17 mouse cellular contexts compared by ENCODE assay signal in the genomic region with DNA sequence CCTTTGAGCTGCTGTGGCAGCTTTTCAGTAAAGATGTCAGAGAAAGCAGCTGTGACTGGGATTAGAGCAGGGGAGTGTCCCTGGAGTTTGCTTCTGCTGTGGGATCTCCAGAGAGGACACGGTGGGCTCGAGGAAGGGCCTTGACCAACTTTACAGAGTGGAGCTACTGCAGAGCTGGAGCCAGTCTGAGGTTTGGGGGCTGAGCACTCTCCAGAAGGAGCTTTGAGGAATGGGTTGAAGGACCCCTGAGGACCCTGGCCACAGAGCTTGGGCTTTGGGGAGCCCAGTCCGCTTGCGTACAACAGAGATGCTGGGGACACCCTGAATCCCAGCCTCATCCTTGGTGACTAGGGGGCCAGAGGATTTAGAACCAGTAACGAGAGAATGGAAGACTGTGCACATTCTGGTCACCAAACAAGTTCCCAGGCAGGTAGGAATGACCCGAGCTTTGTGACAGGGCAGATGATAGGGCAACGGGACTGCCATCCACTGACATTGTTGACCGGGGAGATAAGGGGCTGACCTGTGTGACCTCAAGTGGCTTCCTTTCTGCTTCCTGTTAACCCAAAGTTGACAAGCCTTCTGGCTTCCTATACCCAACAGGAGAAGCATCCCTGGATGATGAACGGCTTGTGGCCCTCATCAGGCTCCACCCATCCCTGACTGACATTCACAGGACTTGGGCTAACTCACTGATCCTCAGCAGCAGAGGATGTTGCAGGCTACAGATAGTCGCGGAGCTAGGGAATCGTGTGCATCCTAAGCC. TPM values are rescaled to one million over a fixed set of nuclear protein-coding genes. Genes with fewer than 3 reads are reported as not detected.
DNase-seq lines count a peak whose midpoint lies in the region; ATAC-seq and TF ChIP-seq lines count a peak whose summit lies in the region.
"Had no signal": no experiment of that assay in that cellular context is flagged by ENCODE, and none has a peak within 500 bp of the region (broad histone marks: within the 10 kb centered on the region; RNA-seq: fewer than 3 reads in every experiment).

No protein-coding gene starts in this region.

- WGBS in kidney, embryonic 16.5 days: 67% methylated on average over 12 of the region's 12 CpGs
- WGBS in lung, postnatal 0 days: 44% methylated on average over 12 of the region's 12 CpGs
- WGBS in liver, postnatal 0 days (ENCODE audit: insufficient replicate concordance): 38% methylated on average over 12 of the region's 12 CpGs

- H3K4me3 ChIP-seq in kidney, embryonic 16.5 days (ENCODE audit: low read length): no peak overlapping the region
- peak overlapping the region; percentile 9 for H3K4me3 ChIP-seq in brown adipose tissue, adult 24 weeks (ENCODE audit: insufficient read depth, low read depth, low read length)
- H3K4me3 ChIP-seq in lung, postnatal 0 days (ENCODE audit: low read depth, low read length): no peak overlapping the region
- no peak overlapping the region for H3K4me3 ChIP-seq in liver, postnatal 0 days (ENCODE audit: low read depth, low read length)
- H3K4me3 ChIP-seq: erythroblast, embryonic 14.5 days had no signal

- peaks cover 31% of the 10 kb centered on the region for H3K4me1 ChIP-seq in kidney, embryonic 16.5 days (ENCODE audit: insufficient read depth, low read length)
- peaks cover 28% of the 10 kb centered on the region for H3K4me1 ChIP-seq in brown adipose tissue, adult 24 weeks (ENCODE audit: control insufficient read depth, insufficient read depth, insufficient read length, low read length)
- peaks cover 28% of the 10 kb centered on the region; the same call in 1 of the 2 replicates for H3K4me1 ChIP-seq in lung, postnatal 0 days (ENCODE audit: insufficient read depth, low read depth, low read length)
- H3K4me1 ChIP-seq in liver, postnatal 0 days (ENCODE audit: insufficient read depth): peaks cover 2% of the 10 kb centered on the region

- peak; percentile 16; the same call in 1 of the 2 replicates for ATAC-seq in kidney, embryonic 16.5 days (ENCODE audit: low FRiP score, low TSS enrichment)
- ATAC-seq in lung, postnatal 0 days: peak; percentile 0
- ATAC-seq in liver, postnatal 0 days: no peak

- H3K36me3 ChIP-seq in kidney, embryonic 16.5 days (ENCODE audit: insufficient read depth, low read length): no peaks in the 10 kb centered on the region
- no peaks in the 10 kb centered on the region for H3K36me3 ChIP-seq in lung, postnatal 0 days (ENCODE audit: insufficient read depth, low read length)
- no peaks in the 10 kb centered on the region for H3K36me3 ChIP-seq in liver, postnatal 0 days (replicated peaks; ENCODE audit: insufficient read depth, low read length)

- no peak overlapping the region for H3K9ac ChIP-seq in kidney, embryonic 16.5 days (replicated peaks; ENCODE audit: low read length)
- H3K9ac ChIP-seq in lung, postnatal 0 days (replicated peaks; ENCODE audit: low read depth): no peak overlapping the region
- H3K9ac ChIP-seq in liver, postnatal 0 days (replicated peaks): no peak overlapping the region

- no peak overlapping the region for H3K27ac ChIP-seq in kidney, embryonic 16.5 days (ENCODE audit: low read length)
- peak overlapping the region; percentile 92 for H3K27ac ChIP-seq in brown adipose tissue, adult 24 weeks (replicated peaks; ENCODE audit: low read depth, low read length)
- peak overlapping the region; percentile 97 for H3K27ac ChIP-seq in lung, postnatal 0 days (ENCODE audit: low read length)
- no peak overlapping the region for H3K27ac ChIP-seq in liver, postnatal 0 days (ENCODE audit: low read depth)

- no peak overlapping the region for H3K4me2 ChIP-seq in kidney, embryonic 16.5 days (replicated peaks; ENCODE audit: low read depth, low read length)
- no peak overlapping the region for H3K4me2 ChIP-seq in lung, postnatal 0 days (replicated peaks; ENCODE audit: low read depth, low read length)
- H3K4me2 ChIP-seq in liver, postnatal 0 days (ENCODE audit: low read depth, low read length): no peak overlapping the region

- H3K9me3 ChIP-seq in kidney, embryonic 16.5 days (ENCODE audit: low read length): no peaks in the 10 kb centered on the region
- H3K9me3 ChIP-seq in lung, postnatal 0 days (ENCODE audit: low read length): no peaks in the 10 kb centered on the region
- H3K9me3 ChIP-seq in liver, postnatal 0 days (ENCODE audit: low read length): no peaks in the 10 kb centered on the region

- peak; percentile 40 for DNase-seq in adrenal gland, postnatal 14 days
- no peak for DNase-seq in adrenal gland, adult 18-20 months (ENCODE audit: low spot score in 2 of 2)
- DNase-seq in kidney, postnatal 14 days: no peak
- no peak for DNase-seq in lung, postnatal 0 days (ENCODE audit: low spot score)
- DNase-seq in liver: no peak
- no peak for DNase-seq in liver, postnatal 0 days
- DNase-seq: cerebellum, adult 11-12 months had no signal

- no peak for TF ChIP-seq CTCF in lung, postnatal 0 days (IDR thresholded peaks at IDR 0.05)
- no peak for TF ChIP-seq CTCF in liver, postnatal 0 days (IDR thresholded peaks at IDR 0.05; ENCODE audit: low read depth)

- no peak for TF ChIP-seq EP300 in lung, postnatal 0 days (IDR thresholded peaks at IDR 0.05)
- TF ChIP-seq EP300 in liver, postnatal 0 days (IDR thresholded peaks at IDR 0.05; ENCODE audit: low read depth): no peak

- H3K27me3 ChIP-seq in kidney, embryonic 16.5 days (ENCODE audit: insufficient read depth, low read length): no peaks in the 10 kb centered on the region
- H3K27me3 ChIP-seq in lung, postnatal 0 days (replicated peaks; ENCODE audit: insufficient read depth, low read length): no peaks in the 10 kb centered on the region
- H3K27me3 ChIP-seq in liver, postnatal 0 days (ENCODE audit: insufficient read depth, low read length): no peaks in the 10 kb centered on the region

RNA-seq across cellular contexts. Expression of a gene that starts 0.6 kb away (rescaled TPM):
- 4.4 and 6.2 TPM in 2 replicates for total RNA-seq in adrenal gland, postnatal 14 days (2021)
- 1 to 10 TPM; 2.4 to 6.4 TPM for total RNA-seq in adrenal gland, adult 18-20 months (2021)
- polyA plus RNA-seq in kidney, embryonic 16.5 days (2015; fragmentation: Nextera tagmentation; extraction: Ambion mirVana): 1.1 and 1.3 TPM in 2 replicates
- polyA plus RNA-seq in brown adipose tissue, adult 24 weeks (2012; ENCODE audit: insufficient read depth, insufficient read length, missing spikeins): 4.7 and 5.0 TPM in 2 replicates
- 11.8 and 19.3 TPM in 2 replicates for polyA plus RNA-seq in lung, postnatal 0 days (2015; fragmentation: Nextera tagmentation; extraction: Ambion mirVana)
- 0.40 and 0.50 TPM in 2 replicates for polyA plus RNA-seq in liver, postnatal 0 days (2015; fragmentation: Nextera tagmentation; extraction: Ambion mirVana)
- total RNA-seq: hematopoietic stem cell, adult 5-6 weeks; neutrophil, adult 5-6 weeks had no signal
- polyA plus RNA-seq: erythroblast, embryonic 14.5 days had no signal

RNA-seq across cellular contexts. Expression of a gene that starts 3.4 kb away (rescaled TPM):
- total RNA-seq in adrenal gland, postnatal 14 days (2021): 4.2 and 6.2 TPM in 2 replicates
- total RNA-seq in adrenal gland, adult 18-20 months (2021): 1 to 10 TPM; 1.6 to 2.3 TPM
- 0.17 and 0.20 TPM in 2 replicates for polyA plus RNA-seq in kidney, embryonic 16.5 days (2015; fragmentation: Nextera tagmentation; extraction: Ambion mirVana)
- 1.9 and 2.8 TPM in 2 replicates for polyA plus RNA-seq in brown adipose tissue, adult 24 weeks (2012; ENCODE audit: insufficient read depth, insufficient read length, missing spikeins)
- polyA plus RNA-seq in lung, postnatal 0 days (2015; fragmentation: Nextera tagmentation; extraction: Ambion mirVana): 5.7 and 8.1 TPM in 2 replicates
- 0.07 and 0.13 TPM in 2 replicates for polyA plus RNA-seq in liver, postnatal 0 days (2015; fragmentation: Nextera tagmentation; extraction: Ambion mirVana)
- total RNA-seq: hematopoietic stem cell, adult 5-6 weeks; midbrain, postnatal 0 days; neutrophil, adult 5-6 weeks had no signal
- polyA plus RNA-seq: erythroblast, embryonic 14.5 days had no signal

RNA-seq across cellular contexts. Expression of a gene that starts 16.4 kb away (rescaled TPM):
- not detected in 2 replicates for total RNA-seq in adrenal gland, postnatal 14 days (2021)
- total RNA-seq in adrenal gland, adult 18-20 months (2021): not detected
- not detected in 2 replicates for polyA plus RNA-seq in kidney, embryonic 16.5 days (2015; fragmentation: Nextera tagmentation; extraction: Ambion mirVana)
- polyA plus RNA-seq in brown adipose tissue, adult 24 weeks (2012; ENCODE audit: insufficient read depth, insufficient read length, missing spikeins): not detected in 2 replicates
- 0.17 TPM in 1 of 2 replicates, not detected in the other for polyA plus RNA-seq in lung, postnatal 0 days (2015; fragmentation: Nextera tagmentation; extraction: Ambion mirVana)
- not detected in 2 replicates for polyA plus RNA-seq in liver, postnatal 0 days (2015; fragmentation: Nextera tagmentation; extraction: Ambion mirVana)
- total RNA-seq: adrenal gland, postnatal 4 days; hematopoietic stem cell, adult 5-6 weeks; layer of hippocampus, adult 18-20 months; left cerebral cortex, postnatal 36 days; midbrain, postnatal 0 days; neutrophil, adult 5-6 weeks had no signal
- polyA plus RNA-seq: cortical plate, adult 2 months; erythroblast, embryonic 14.5 days; midbrain, postnatal 0 days had no signal

RNA-seq across cellular contexts. Expression of a gene that starts 25.8 kb away (rescaled TPM):
- total RNA-seq in adrenal gland, postnatal 14 days (2021): not detected in 2 replicates
- not detected for total RNA-seq in adrenal gland, adult 18-20 months (2021)
- not detected in 2 replicates for polyA plus RNA-seq in kidney, embryonic 16.5 days (2015; fragmentation: Nextera tagmentation; extraction: Ambion mirVana)
- not detected in 2 replicates for polyA plus RNA-seq in brown adipose tissue, adult 24 weeks (2012; ENCODE audit: insufficient read depth, insufficient read length, missing spikeins)
- not detected in 2 replicates for polyA plus RNA-seq in lung, postnatal 0 days (2015; fragmentation: Nextera tagmentation; extraction: Ambion mirVana)
- not detected in 2 replicates for polyA plus RNA-seq in liver, postnatal 0 days (2015; fragmentation: Nextera tagmentation; extraction: Ambion mirVana)
- total RNA-seq: adrenal gland, postnatal 4 days; hematopoietic stem cell, adult 5-6 weeks; layer of hippocampus, adult 18-20 months; left cerebral cortex, postnatal 36 days; midbrain, postnatal 0 days; neutrophil, adult 5-6 weeks had no signal
- polyA plus RNA-seq: cortical plate, adult 2 months; erythroblast, embryonic 14.5 days; midbrain, postnatal 0 days had no signal

RNA-seq across cellular contexts. Expression of a gene that starts 44.4 kb away (rescaled TPM):
- not detected in 2 replicates for total RNA-seq in adrenal gland, postnatal 14 days (2021)
- not detected for total RNA-seq in adrenal gland, adult 18-20 months (2021)
- not detected in 2 replicates for polyA plus RNA-seq in kidney, embryonic 16.5 days (2015; fragmentation: Nextera tagmentation; extraction: Ambion mirVana)
- not detected in 2 replicates for polyA plus RNA-seq in brown adipose tissue, adult 24 weeks (2012; ENCODE audit: insufficient read depth, insufficient read length, missing spikeins)
- not detected in 2 replicates for polyA plus RNA-seq in lung, postnatal 0 days (2015; fragmentation: Nextera tagmentation; extraction: Ambion mirVana)
- polyA plus RNA-seq in liver, postnatal 0 days (2015; fragmentation: Nextera tagmentation; extraction: Ambion mirVana): not detected in 2 replicates
- total RNA-seq: adrenal gland, postnatal 4 days; hematopoietic stem cell, adult 5-6 weeks; layer of hippocampus, adult 18-20 months; left cerebral cortex, postnatal 36 days; midbrain, postnatal 0 days; neutrophil, adult 5-6 weeks had no signal
- polyA plus RNA-seq: cortical plate, adult 2 months; erythroblast, embryonic 14.5 days; midbrain, postnatal 0 days had no signal

Comparison
In these comparisons a context has a peak if more than half of its experiments do, and no peak if none do; other contexts are left out.
1. H3K27ac ChIP-seq: peak in brown adipose tissue, adult 24 weeks (single experiment) and lung, postnatal 0 days (single experiment); none in kidney, embryonic 16.5 days (single experiment) and liver, postnatal 0 days (single experiment).